In genomic region chr10:79846553-79846952, GRCm38 (mm10) we compare ENCODE assay signal across 20 mouse cellular contexts. TPM values are rescaled to one million over a fixed set of nuclear protein-coding genes. Genes with fewer than 3 reads are reported as not detected.
"Had no signal": no experiment of that assay in that cellular context is flagged by ENCODE, and none has a peak within 500 bp of the region (broad histone marks: within the 10 kb centered on the region; RNA-seq: fewer than 3 reads in every experiment).

No protein-coding gene starts in this region.

- H3K4me3 ChIP-seq: midbrain, embryonic 10.5 days; midbrain, embryonic 12.5 days; myocyte; neural tube, embryonic 13.5 days; neural tube, embryonic 15.5 days had no signal

- H3K4me2 ChIP-seq: lung, embryonic 14.5 days; midbrain, embryonic 12.5 days; neural tube, embryonic 13.5 days; neural tube, embryonic 15.5 days had no signal

- DNase-seq: lung, embryonic 14.5 days; lung, postnatal 10 days; lung, postnatal 4 days; midbrain, embryonic 14.5 days; retina, postnatal 1 day; right cerebral cortex, adult 18-20 months; right cerebral cortex, postnatal 25 days; right cerebral cortex, postnatal 4 days; spleen, adult 18-20 months; thymus, adult 18-20 months; thymus, postnatal 14 days; thymus, postnatal 36 days had no signal

- H3K9ac ChIP-seq: lung, embryonic 14.5 days; midbrain, embryonic 12.5 days; neural tube, embryonic 13.5 days; neural tube, embryonic 15.5 days had no signal

- ATAC-seq: midbrain, embryonic 16.5 days had no signal

- H3K27ac ChIP-seq: midbrain, embryonic 10.5 days; midbrain, embryonic 12.5 days; neural tube, embryonic 13.5 days; neural tube, embryonic 15.5 days had no signal

- H3K9me3 ChIP-seq: midbrain, embryonic 10.5 days; midbrain, embryonic 12.5 days; neural tube, embryonic 13.5 days; neural tube, embryonic 15.5 days had no signal

- H3K27me3 ChIP-seq: midbrain, embryonic 12.5 days; neural tube, embryonic 13.5 days; neural tube, embryonic 15.5 days had no signal

- H3K36me3 ChIP-seq: midbrain, embryonic 12.5 days; neural tube, embryonic 13.5 days; neural tube, embryonic 15.5 days had no signal

RNA-seq across cellular contexts. Expression of gene Elane, which starts 39.5 kb away (rescaled TPM):
- polyA plus RNA-seq: midbrain, embryonic 12.5 days; midbrain, embryonic 14.5 days; midbrain, embryonic 16.5 days; myocyte; neural tube, embryonic 11.5 days; small intestine, adult 2 months had no signal
